Mouse (Mus musculus) CH12.LX (cell line): ENCODE results near the gene Pde4d. TPM values are rescaled to one million over a fixed set of nuclear protein-coding genes. Genes with fewer than 3 reads are reported as not detected.

Experiments
- DNase-seq: peaks from one replicate; pipeline ENCODE4 v3.0.0-alpha.2; 2013; ENCODE audit errors: extremely low read depth
- H3K27ac ChIP-seq: 2 replicates; pipeline ENCODE4 v1.5.1; 2012; ENCODE audit warnings: low read depth, mild to moderate bottlenecking, control low read depth, moderate library complexity; ENCODE audit not compliant: insufficient read depth
- H3K27me3 ChIP-seq: replicated peaks from 2 replicates; pipeline ENCODE3; 2012; ENCODE audit warnings: inconsistent platforms
- H3K36me3 ChIP-seq, 2 experiments: replicated peaks in 1 of 2; 2 replicates each; pipeline versions ENCODE3 to v1.6.1; 2012; ENCODE audit warnings: inconsistent platforms in 1 of 2, low read length in 1 of 2, mild to moderate bottlenecking in 1 of 2, mixed read lengths in 1 of 2, moderate library complexity in 1 of 2; ENCODE audit not compliant: control insufficient read depth in 1 of 2, insufficient read depth in 1 of 2
- H3K4me1 ChIP-seq, 2 experiments: 2 replicates each; pipeline ENCODE4 v1.6.1; 2012; ENCODE audit warnings: inconsistent platforms in 1 of 2, moderate library complexity in 1 of 2; ENCODE audit not compliant: insufficient read depth in 2 of 2, control insufficient read depth in 1 of 2
- H3K4me2 ChIP-seq: 2 replicates; pipeline ENCODE4 v1.6.1; 2012; ENCODE audit warnings: low read depth, mild to moderate bottlenecking, control low read depth; ENCODE audit not compliant: poor library complexity, insufficient read depth, severe bottlenecking
- H3K4me3 ChIP-seq, 3 experiments: fragments of 150-350 bp in 1 of 3; sonication (generic) in 1 of 3; replicated peaks in 1 of 3; 2 replicates each; pipeline versions ENCODE3 to v1.5.1; 2011 to 2012; ENCODE audit warnings: low read depth in 2 of 3, low read length in 2 of 3, mild to moderate bottlenecking in 2 of 3, moderate library complexity in 2 of 3, control low read depth in 1 of 3, improper control_type of control experiment in 1 of 3, inconsistent platforms in 1 of 3, mixed read lengths in 1 of 3; ENCODE audit not compliant: poor library complexity in 1 of 3
- H3K79me2 ChIP-seq: replicated peaks from 2 replicates; pipeline ENCODE4 v1.6.1; 2012; ENCODE audit warnings: mild to moderate bottlenecking, moderate library complexity; ENCODE audit not compliant: control insufficient read depth, poor library complexity, insufficient read depth, severe bottlenecking; ENCODE audit errors: extremely low read depth
- H3K9ac ChIP-seq: 2 replicates; pipeline ENCODE4 v1.6.1; 2012; ENCODE audit warnings: low read depth, mild to moderate bottlenecking, control low read depth, moderate library complexity; ENCODE audit not compliant: insufficient read depth
- H3K9me3 ChIP-seq: replicated peaks from 2 replicates; pipeline ENCODE3; 2012; ENCODE audit warnings: low read length, inconsistent platforms, mixed read lengths
- BHLHE40 ChIP-seq: IDR thresholded peaks from 2 replicates; pipeline ENCODE4 v1.6.1; 2011; ENCODE audit warnings: mild to moderate bottlenecking, low read depth, low read length, improper control_type of control experiment
- CHD1 ChIP-seq: IDR thresholded peaks from 2 replicates; pipeline ENCODE4 v1.6.1; 2012; ENCODE audit warnings: low read depth, low read length, improper control_type of control experiment, inconsistent platforms
- CTCF ChIP-seq, 2 experiments: IDR thresholded peaks in 1 of 2; conservative IDR thresholded peaks in 1 of 2; 2 replicates each; pipeline ENCODE4 v1.5.1; 2011 to 2012; ENCODE audit warnings: low read depth in 2 of 2, low read length in 2 of 2, improper control_type of control experiment in 1 of 2, inconsistent platforms in 1 of 2, mild to moderate bottlenecking in 1 of 2, moderate library complexity in 1 of 2
- E2F4 ChIP-seq: IDR thresholded peaks from 2 replicates; pipeline ENCODE4 v1.6.1; 2011; ENCODE audit warnings: low read depth, low read length, improper control_type of control experiment; ENCODE audit not compliant: insufficient replicate concordance
- ELF1 ChIP-seq: IDR thresholded peaks from 2 replicates; pipeline ENCODE4 v1.6.1; 2014; ENCODE audit warnings: low read depth, mild to moderate bottlenecking, inconsistent platforms, low read length, improper control_type of control experiment
- GABPA ChIP-seq: IDR thresholded peaks from 2 replicates; pipeline ENCODE4 v1.6.1; 2012; ENCODE audit warnings: low read depth, low read length, improper control_type of control experiment, inconsistent platforms; ENCODE audit not compliant: insufficient replicate concordance
- IRF4 ChIP-seq: IDR thresholded peaks from 2 replicates; pipeline ENCODE4 v1.6.1; 2014; ENCODE audit warnings: low read depth, mild to moderate bottlenecking, inconsistent platforms, low read length, improper control_type of control experiment
- JUN ChIP-seq: IDR thresholded peaks from 2 replicates; pipeline ENCODE4 v1.6.1; 2011; ENCODE audit warnings: low read depth, mild to moderate bottlenecking, low read length, improper control_type of control experiment, moderate library complexity; ENCODE audit not compliant: insufficient read depth
- KAT2A ChIP-seq: IDR thresholded peaks from 2 replicates; pipeline ENCODE4 v1.6.1; 2012; ENCODE audit warnings: low read length, improper control_type of control experiment, inconsistent platforms; ENCODE audit not compliant: insufficient replicate concordance
- MAX ChIP-seq: IDR thresholded peaks from 2 replicates; pipeline ENCODE4 v1.6.1; 2011; ENCODE audit warnings: low read length, improper control_type of control experiment
- MAZ ChIP-seq: IDR thresholded peaks from 2 replicates; pipeline ENCODE4 v1.6.1; 2012; ENCODE audit warnings: low read depth, mild to moderate bottlenecking, inconsistent platforms, low read length, improper control_type of control experiment, moderate library complexity
- MEF2A ChIP-seq: IDR thresholded peaks from 2 replicates; pipeline ENCODE4 v1.6.1; 2014; ENCODE audit warnings: low read depth, mild to moderate bottlenecking, inconsistent platforms, low read length, improper control_type of control experiment, borderline replicate concordance
- NELFE ChIP-seq: IDR thresholded peaks from 2 replicates; pipeline ENCODE4 v1.6.1; 2011; ENCODE audit warnings: low read depth, low read length, improper control_type of control experiment
- NRF1 ChIP-seq: IDR thresholded peaks from 2 replicates; pipeline ENCODE4 v1.6.1; 2014; ENCODE audit warnings: low read depth, mild to moderate bottlenecking, inconsistent platforms, low read length, improper control_type of control experiment, moderate library complexity
- POLR2A ChIP-seq: IDR thresholded peaks from 2 replicates; pipeline ENCODE4 v1.6.1; 2011; ENCODE audit warnings: low read depth, mild to moderate bottlenecking, improper control_type of control experiment, low read length
- POLR2AphosphoS2 ChIP-seq: IDR thresholded peaks from 2 replicates; pipeline ENCODE4 v1.6.1; 2011; ENCODE audit warnings: low read depth, low read length, improper control_type of control experiment
- RCOR1 ChIP-seq: conservative IDR thresholded peaks from 2 replicates; pipeline ENCODE4 v1.6.1; 2012; ENCODE audit warnings: low read depth, mild to moderate bottlenecking, inconsistent platforms, low read length, improper control_type of control experiment
- SIN3A ChIP-seq: IDR thresholded peaks from 2 replicates; pipeline ENCODE4 v1.6.1; 2012; ENCODE audit warnings: low read length, improper control_type of control experiment, inconsistent platforms
- SMC3 ChIP-seq: IDR thresholded peaks from 2 replicates; pipeline ENCODE4 v1.6.1; 2011; ENCODE audit warnings: low read depth, low read length, improper control_type of control experiment
- TCF12 ChIP-seq: IDR thresholded peaks from 2 replicates; pipeline ENCODE4 v1.6.1; 2014; ENCODE audit warnings: low read depth, mild to moderate bottlenecking, inconsistent platforms, low read length, improper control_type of control experiment
- UBTF ChIP-seq: IDR thresholded peaks from 2 replicates; pipeline ENCODE4 v1.6.1; 2012; ENCODE audit warnings: low read depth, mild to moderate bottlenecking, inconsistent platforms, low read length, improper control_type of control experiment, moderate library complexity
- USF1 ChIP-seq: IDR thresholded peaks from 2 replicates; pipeline ENCODE4 v1.6.1; 2014; ENCODE audit warnings: low read depth, mild to moderate bottlenecking, inconsistent platforms, low read length, improper control_type of control experiment
- USF2 ChIP-seq: conservative IDR thresholded peaks from 2 replicates; pipeline ENCODE4 v1.6.1; 2011; ENCODE audit warnings: low read depth, low read length, improper control_type of control experiment
- ZC3H11A ChIP-seq: IDR thresholded peaks from 2 replicates; pipeline ENCODE4 v1.6.1; 2012; ENCODE audit warnings: low read depth, mild to moderate bottlenecking, inconsistent platforms, low read length, improper control_type of control experiment
- dilution Hi-C: fragments of 300-500 bp; cut with MboI; formaldehyde crosslinking; loops from 2 replicates; pipeline ENCODE4 v1.14.3; 2020; ENCODE audit warnings: low sequenced_read_pairs; ENCODE audit not compliant: extremely low pct_unique_long_range_greater_than_20kb, extremely low pct_ligation_motif_present
- in situ Hi-C: fragments of 300-500 bp; cut with MboI; formaldehyde crosslinking; loops from 3 replicates; pipeline ENCODE4 v1.14.3; 2019; ENCODE audit warnings: low sequenced_read_pairs, low pct_ligation_motif_present, low pct_unique_long_range_greater_than_20kb, mixed read lengths
- polyA plus RNA-seq: library from polyadenylated mRNA; unstranded; fragments of >175 nt; gene quantifications from 2 replicates; pipeline ENCODE4 v1.2.1, GENCODE M21; 2012; ENCODE audit warnings: low read depth; ENCODE audit not compliant: insufficient read length
- total RNA-seq, 2 experiments: library from RNA; depleted of rRNA; stranded (reverse); fragments of 300-350 nt in 1 of 2; fragments of >200 nt in 1 of 2; gene quantifications; 2 replicates each; pipeline ENCODE4 v1.2.3; 2012 to 2014

Pde4d gene
- total and polyA plus RNA-seq, 3 experiments: not detected

DNA sequence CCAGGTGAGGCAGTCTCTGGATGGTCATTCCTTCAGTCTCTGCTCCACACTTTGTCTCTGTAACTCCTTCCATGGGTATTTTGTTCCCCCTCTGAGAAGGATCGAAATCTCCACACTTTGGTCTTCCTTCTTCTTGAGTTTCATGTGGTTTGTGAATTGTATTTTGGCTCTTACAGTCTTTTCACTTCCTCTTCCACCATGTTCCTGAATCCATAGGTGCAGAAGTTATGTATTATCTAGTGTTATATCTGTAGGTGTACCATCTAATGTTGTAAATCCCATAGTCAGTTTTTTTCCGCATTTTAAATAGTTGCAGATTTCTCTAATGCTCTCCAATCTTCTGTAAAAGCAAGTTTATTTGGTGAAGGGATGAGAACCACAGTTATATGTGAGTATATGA lies 459.4 kb downstream of the Pde4d start:
- H3K4me3 ChIP-seq: no peak overlapping the region
- in situ Hi-C loops: no loop called here
- dilution Hi-C loops: no loop called here
- H3K27me3 ChIP-seq: no peaks in the 10 kb centered on the region
- H3K9me3 ChIP-seq: no peaks in the 10 kb centered on the region
- H3K4me1 ChIP-seq: no peaks in the 10 kb centered on the region
- no peaks in the 10 kb centered on the region for H3K79me2 ChIP-seq
- no peak overlapping the region for H3K4me2 ChIP-seq
- no peak for TF ChIP-seq ZC3H11A
- no peak for TF ChIP-seq JUN
- no peak for TF ChIP-seq CTCF (conservative IDR thresholded peaks at IDR 0.05 in 1 of 2, IDR thresholded peaks at IDR 0.05 in 1 of 2; ENCODE audit: low read depth in 2 of 2, low read length in 2 of 2)
- TF ChIP-seq SIN3A: no peak
- no peak for TF ChIP-seq NRF1
- no peak for TF ChIP-seq UBTF
- H3K27ac ChIP-seq: no peak overlapping the region
- H3K36me3 ChIP-seq: no peaks in the 10 kb centered on the region
- DNase-seq: no peak
- no peak overlapping the region for H3K9ac ChIP-seq

DNA sequence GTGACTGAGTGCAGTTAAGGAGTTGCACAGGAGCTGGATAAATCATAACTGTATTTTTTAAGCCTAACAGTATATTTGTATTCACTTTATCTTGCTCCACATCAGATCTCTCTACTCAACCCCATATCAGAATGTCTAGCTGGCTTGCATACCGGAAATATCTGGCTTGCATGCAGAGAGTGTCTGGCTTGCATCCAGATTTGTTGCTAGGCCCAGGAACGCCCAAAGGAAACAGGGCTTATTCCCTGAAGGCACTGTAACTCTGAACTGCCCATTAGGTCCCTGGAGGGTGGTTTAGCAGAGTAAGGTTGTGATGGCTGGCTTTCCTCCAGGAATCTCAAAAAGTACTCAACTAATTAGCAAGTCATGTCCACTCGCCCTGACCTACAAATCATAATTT lies 464.9 kb downstream of the Pde4d start:
- Histone ChIP-seq H3K4me1 (no peaks in the 10 kb centered on the region), H3K4me2 (no peak overlapping the region), H3K9me3 (no peaks in the 10 kb centered on the region), H3K79me2 (no peaks in the 10 kb centered on the region), H3K36me3 (no peaks in the 10 kb centered on the region), H3K27ac (no peak overlapping the region), H3K27me3 (no peaks in the 10 kb centered on the region), H3K4me3 (no peak overlapping the region), H3K9ac (no peak overlapping the region)
- DNase-seq: no peak
- in situ Hi-C loops: no loop called here
- dilution Hi-C loops: no loop called here
- no peak for TF ChIP-seq GABPA
- TF ChIP-seq KAT2A: no peak
- TF ChIP-seq USF1: no peak
- TF ChIP-seq MAX: no peak
- TF ChIP-seq CHD1: no peak
- TF ChIP-seq USF2: no peak

DNA sequence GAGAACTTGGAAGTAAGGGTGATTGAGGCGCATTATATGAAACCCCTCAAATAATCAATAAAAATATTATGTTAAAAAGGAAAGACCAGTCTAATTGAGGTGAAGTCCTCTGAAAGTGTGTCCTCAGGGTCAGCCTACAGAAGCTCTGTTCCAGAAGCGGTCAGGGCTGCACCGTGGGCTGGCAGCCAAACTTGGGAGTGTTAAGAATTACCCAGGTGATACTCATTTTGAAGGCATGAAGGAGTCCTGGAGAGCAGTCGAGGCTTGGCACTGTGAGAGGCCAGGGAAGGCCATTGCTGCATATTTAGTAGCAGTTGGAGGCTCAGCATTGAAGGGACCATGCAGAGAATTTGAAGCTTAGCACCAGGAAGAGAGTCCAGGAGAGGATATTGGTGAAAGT lies 471.4 kb downstream of the Pde4d start:
- dilution Hi-C loops: no loop called here
- TF ChIP-seq MAZ (no peak), E2F4 (no peak), POLR2A (no peak), NELFE (no peak), CTCF (conservative IDR thresholded peaks at IDR 0.05 in 1 of 2, IDR thresholded peaks at IDR 0.05 in 1 of 2; ENCODE audit: low read depth in 2 of 2, low read length in 2 of 2) (no peak), MEF2A (no peak), BHLHE40 (no peak), IRF4 (no peak), SIN3A (no peak), TCF12 (no peak), ELF1 (no peak), RCOR1 (no peak), POLR2AphosphoS2 (no peak), SMC3 (no peak)
- H3K4me1 ChIP-seq: no peaks in the 10 kb centered on the region

More for the DNA sequence above, 471.4 kb downstream of the Pde4d start:
- in situ Hi-C loops: no loop called here
- H3K27ac ChIP-seq: no peak overlapping the region
- H3K9ac ChIP-seq: no peak overlapping the region
- no peak for DNase-seq
- no peaks in the 10 kb centered on the region for H3K79me2 ChIP-seq
- no peaks in the 10 kb centered on the region for H3K9me3 ChIP-seq
- H3K36me3 ChIP-seq: no peaks in the 10 kb centered on the region
- H3K4me3 ChIP-seq: no peak overlapping the region
- no peaks in the 10 kb centered on the region for H3K27me3 ChIP-seq
- no peak overlapping the region for H3K4me2 ChIP-seq
